Mouse (Mus musculus) liver, adult 2 months (tissue): Measurements from ENCODE around the gene Gm2174. TPM values are rescaled to one million over a fixed set of nuclear protein-coding genes. Genes with fewer than 3 reads are reported as not detected.

Experiments
- DNase-seq: peaks from one replicate; pipeline ENCODE4 v3.0.0-alpha.2; 2011; ENCODE audit warnings: low read depth, low spot score; ENCODE audit errors: extremely low read depth
- H3K27ac ChIP-seq: fragments of 200-500 bp; replicated peaks from 2 replicates; pipeline ENCODE4 v1.5.1; 2012; ENCODE audit warnings: low read depth, mild to moderate bottlenecking, control low read depth, inconsistent platforms, low read length; ENCODE audit not compliant: insufficient read depth
- H3K27me3 ChIP-seq: fragments of 200-500 bp; 2 replicates; pipeline ENCODE4 v1.6.1; 2012; ENCODE audit warnings: mild to moderate bottlenecking, moderate library complexity, low read length, inconsistent platforms; ENCODE audit not compliant: control insufficient read depth, insufficient read depth
- H3K36me3 ChIP-seq: fragments of 200-500 bp; 2 replicates; pipeline ENCODE4 v1.6.1; 2012; ENCODE audit warnings: low read length, inconsistent platforms; ENCODE audit not compliant: control insufficient read depth, insufficient read depth
- H3K4me1 ChIP-seq: fragments of 200-500 bp; 2 replicates; pipeline ENCODE4 v1.6.1; 2011; ENCODE audit warnings: low read length; ENCODE audit not compliant: control insufficient read depth, insufficient read depth
- H3K4me3 ChIP-seq: fragments of 200-500 bp; 2 replicates; pipeline ENCODE4 v1.5.1; 2011; ENCODE audit warnings: low read depth, mild to moderate bottlenecking, control low read depth, low read length, moderate library complexity; ENCODE audit not compliant: insufficient read depth
- H3K79me2 ChIP-seq: fragments of 200-500 bp; 2 replicates; pipeline ENCODE4 v1.6.1; 2012; ENCODE audit warnings: inconsistent platforms, mild to moderate bottlenecking, low read length, moderate library complexity; ENCODE audit not compliant: control insufficient read depth, insufficient read depth
- H3K9ac ChIP-seq: fragments of 200-500 bp; 2 replicates; pipeline ENCODE4 v1.6.1; 2012; ENCODE audit warnings: low read depth, mild to moderate bottlenecking, control low read depth, inconsistent platforms, low read length
- CTCF ChIP-seq: fragments of 200-500 bp; IDR thresholded peaks from 2 replicates; pipeline ENCODE4 v1.5.1; 2011; ENCODE audit warnings: low read depth, low read length, control low read depth
- POLR2A ChIP-seq: fragments of 200-500 bp; IDR thresholded peaks from 2 replicates; pipeline ENCODE4 v1.6.1; 2011; ENCODE audit warnings: low read length, control low read depth; ENCODE audit not compliant: insufficient read depth; ENCODE audit errors: extremely low read depth
- WGBS: fragments of 180-500 bp; shearing (Covaris S2); methylation state at CpG from one replicate; pipeline ENCODE4 v1.1.7; 2018; 5-methylcytosine and 5-hydroxymethylcytosine counted together
- polyA plus RNA-seq: library from polyadenylated mRNA; depleted of rRNA; stranded (reverse); fragments of >200 nt; gene quantifications from 2 replicates; pipeline ENCODE4 v1.2.3, GENCODE M21; 2012
- total RNA-seq: library from RNA; depleted of rRNA; stranded (reverse); fragments of >200 nt; gene quantifications from 2 replicates; pipeline ENCODE4 v1.2.3, GENCODE M21; 2014

The Gm2174 gene
- total and polyA plus RNA-seq, 2 experiments: not detected

- no peaks in the 10 kb centered on the region for H3K27me3 ChIP-seq
- H3K79me2 ChIP-seq: no peaks in the 10 kb centered on the region
- H3K36me3 ChIP-seq: no peaks in the 10 kb centered on the region
- WGBS: 18% methylated on average over 8 of the region's 8 CpGs
- H3K9ac ChIP-seq: no peak overlapping the region
- TF ChIP-seq CTCF: no peak
- no peak for TF ChIP-seq POLR2A
- H3K4me1 ChIP-seq: no peaks in the 10 kb centered on the region; the same call in 1 of the 2 replicates
- peak overlapping the region; percentile 62; the same call in 1 of the 2 replicates for H3K4me3 ChIP-seq
- DNase-seq: no peak
- H3K27ac ChIP-seq: no peak overlapping the region
Measured at GRCm38 (mm10) chrX:56456379-56456778, 8.6 kb downstream of the Gm2174 start.

GRCm38 (mm10) chrX:56462020-56462933 is 14.5 kb downstream of the Gm2174 start:
- Histone ChIP-seq H3K4me1 (no peaks in the 10 kb centered on the region), H3K9ac (no peak overlapping the region), H3K27ac (no peak overlapping the region), H3K36me3 (no peaks in the 10 kb centered on the region), H3K27me3 (no peaks in the 10 kb centered on the region), H3K79me2 (no peaks in the 10 kb centered on the region), H3K4me3 (no peak overlapping the region)
- TF ChIP-seq POLR2A: no peak
- TF ChIP-seq CTCF: no peak
- DNase-seq: no peak
- 52% methylated on average over 14 of the region's 14 CpGs for WGBS

- H3K79me2 ChIP-seq: no peaks in the 10 kb centered on the region
- TF ChIP-seq CTCF: no peak
- TF ChIP-seq POLR2A: no peak
- no peak overlapping the region for H3K27ac ChIP-seq
- no peaks in the 10 kb centered on the region for H3K36me3 ChIP-seq
- no peaks in the 10 kb centered on the region for H3K27me3 ChIP-seq
- WGBS: 70% methylated on average over 1 of the region's 1 CpGs
- no peak for DNase-seq
- H3K9ac ChIP-seq: no peak overlapping the region
- H3K4me1 ChIP-seq: no peaks in the 10 kb centered on the region
- no peak overlapping the region for H3K4me3 ChIP-seq
Measured at GRCm38 (mm10) chrX:56464906-56465305, 17.1 kb downstream of the Gm2174 start.

GRCm38 (mm10) chrX:56467688-56468087 is 19.9 kb downstream of the Gm2174 start:
- Histone ChIP-seq H3K9ac (no peak overlapping the region), H3K27ac (no peak overlapping the region), H3K4me1 (no peaks in the 10 kb centered on the region), H3K4me3 (no peak overlapping the region), H3K36me3 (no peaks in the 10 kb centered on the region), H3K27me3 (no peaks in the 10 kb centered on the region), H3K79me2 (no peaks in the 10 kb centered on the region)
- DNase-seq: no peak
- 68% methylated on average over 4 of the region's 4 CpGs for WGBS
- TF ChIP-seq CTCF: no peak
- TF ChIP-seq POLR2A: no peak

GRCm38 (mm10) chrX:56468422-56468821 is 20.7 kb downstream of the Gm2174 start:
- Histone ChIP-seq H3K27ac (no peak overlapping the region), H3K9ac (no peak overlapping the region), H3K79me2 (no peaks in the 10 kb centered on the region), H3K27me3 (no peaks in the 10 kb centered on the region), H3K4me1 (no peaks in the 10 kb centered on the region), H3K4me3 (no peak overlapping the region), H3K36me3 (no peaks in the 10 kb centered on the region)
- WGBS: 38% methylated on average over 6 of the region's 6 CpGs
- TF ChIP-seq CTCF: no peak
- no peak for DNase-seq

- DNase-seq: no peak
- WGBS: 45% methylated on average over 8 of the region's 8 CpGs
Measured at GRCm38 (mm10) chrX:56474035-56474434, 26.3 kb downstream of the Gm2174 start.

More at GRCm38 (mm10) chrX:56474035-56474434, 26.3 kb downstream of the Gm2174 start:
- no peaks in the 10 kb centered on the region for H3K79me2 ChIP-seq
- H3K27me3 ChIP-seq: no peaks in the 10 kb centered on the region
- TF ChIP-seq CTCF (no peak), POLR2A (no peak)
- no peak overlapping the region for H3K9ac ChIP-seq
- H3K27ac ChIP-seq: no peak overlapping the region
- no peak overlapping the region for H3K4me3 ChIP-seq
- H3K4me1 ChIP-seq: no peaks in the 10 kb centered on the region
- no peaks in the 10 kb centered on the region for H3K36me3 ChIP-seq
